Mouse (Mus musculus) adrenal gland, adult 2 months (tissue): ENCODE data around the gene Adam15. TPM values are rescaled to one million over a fixed set of nuclear protein-coding genes. Genes with fewer than 3 reads are reported as not detected.

Source experiments
- DNase-seq: peaks from one replicate; pipeline ENCODE4 v3.0.0; 2021
- polyA plus RNA-seq: library from polyadenylated mRNA; depleted of rRNA; stranded (reverse); fragments of >200 nt; gene quantifications from 2 replicates; pipeline ENCODE4 v1.2.3, GENCODE M21; 2012
- total RNA-seq, 2 experiments: library from RNA; stranded (reverse); gene quantifications; 2 replicates each; pipeline ENCODE4 v1.2.3; 2021

The Adam15 gene
- total and polyA plus RNA-seq, 3 experiments = 56.1 to 142 (median 87.5) TPM

DNA sequence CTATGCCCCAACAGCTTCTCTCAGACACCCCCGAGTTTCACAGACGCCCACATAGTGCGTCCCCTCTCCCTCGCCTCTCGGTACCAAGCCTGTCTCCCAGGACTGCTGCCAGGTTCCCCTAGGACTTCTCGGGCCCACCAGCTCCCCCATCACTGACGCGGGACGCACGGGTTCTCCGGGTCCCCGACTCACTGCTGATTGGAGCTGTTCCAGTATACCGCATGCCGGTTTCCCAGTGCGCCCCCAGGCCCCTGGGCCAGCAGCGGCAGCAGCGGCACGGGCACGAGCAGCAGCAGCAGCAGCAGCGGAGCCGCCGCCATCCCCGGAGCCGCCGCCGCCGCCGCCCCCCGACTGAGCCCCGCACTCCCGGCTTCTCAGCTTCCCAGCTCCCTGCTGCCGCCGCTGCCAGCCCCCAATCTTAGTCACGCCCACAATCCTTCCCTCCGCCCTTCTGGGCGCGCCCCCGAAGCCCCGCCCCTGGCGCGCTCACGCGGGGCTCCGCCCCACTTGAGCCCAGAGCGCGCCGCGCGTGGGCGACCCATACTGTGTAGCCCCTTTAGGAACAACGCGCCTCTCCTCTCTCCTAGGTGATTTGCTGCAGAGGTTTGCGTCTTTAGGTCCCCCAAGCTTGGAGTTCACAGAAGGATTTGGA lies 27.2 kb downstream of the Adam15 start, which contains the start of gene Efna3:
TSS of gene Efna3 (minus strand) at position 452 of the 652 bp plus-strand sequence.
- DNase-seq = peak; percentile 87

- DNase-seq = no peak
Observed at GRCm38 (mm10) chr3:89322131-89322500, 27.7 kb downstream of the Adam15 start.

DNA sequence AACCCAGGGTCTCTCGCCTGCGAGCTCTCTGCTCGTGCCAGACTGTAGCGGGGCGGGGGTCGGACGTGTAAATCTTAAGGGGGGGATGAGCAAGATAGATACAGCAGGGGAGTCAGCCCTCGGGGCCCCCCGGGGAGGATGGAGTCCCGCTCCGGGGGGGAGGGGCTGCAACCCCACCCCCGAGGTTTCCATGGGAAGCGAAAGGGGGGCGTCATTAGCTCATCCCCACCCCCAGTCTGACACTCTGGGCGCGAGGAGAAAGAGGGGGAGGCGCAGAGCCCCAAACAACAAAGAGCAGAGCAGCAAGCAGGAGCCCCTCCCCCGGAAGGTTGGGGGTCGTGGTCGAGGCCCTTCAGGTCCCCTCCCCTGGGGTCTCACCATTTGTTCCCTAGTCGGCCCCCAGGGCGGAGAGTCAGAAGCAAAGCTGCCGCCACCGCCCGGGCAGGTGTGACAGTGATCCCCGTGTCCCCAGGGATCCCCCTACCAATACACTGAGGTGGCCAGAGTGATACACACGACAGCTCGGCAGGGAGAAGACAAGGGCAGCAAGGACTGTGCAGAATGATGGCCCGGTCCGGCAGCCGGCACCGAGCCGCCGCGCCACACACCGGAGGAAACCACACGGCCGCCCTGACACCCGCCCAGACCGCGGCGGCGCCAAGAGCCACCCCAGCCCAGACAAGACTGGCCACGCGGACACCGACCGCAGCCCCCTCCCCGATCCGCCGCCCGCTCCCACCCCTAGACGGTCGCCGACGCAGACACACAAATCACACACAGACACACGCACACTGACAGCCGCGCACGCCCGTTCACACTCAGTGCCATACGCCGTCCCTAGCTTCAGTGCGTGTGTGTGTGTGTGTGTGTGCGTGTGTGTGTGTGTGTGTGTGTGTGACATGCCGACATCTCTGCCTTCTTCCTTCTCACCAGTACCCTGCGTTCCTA lies 28.3 kb downstream of the Adam15 start:
- DNase-seq = peak; percentile 38

DNA sequence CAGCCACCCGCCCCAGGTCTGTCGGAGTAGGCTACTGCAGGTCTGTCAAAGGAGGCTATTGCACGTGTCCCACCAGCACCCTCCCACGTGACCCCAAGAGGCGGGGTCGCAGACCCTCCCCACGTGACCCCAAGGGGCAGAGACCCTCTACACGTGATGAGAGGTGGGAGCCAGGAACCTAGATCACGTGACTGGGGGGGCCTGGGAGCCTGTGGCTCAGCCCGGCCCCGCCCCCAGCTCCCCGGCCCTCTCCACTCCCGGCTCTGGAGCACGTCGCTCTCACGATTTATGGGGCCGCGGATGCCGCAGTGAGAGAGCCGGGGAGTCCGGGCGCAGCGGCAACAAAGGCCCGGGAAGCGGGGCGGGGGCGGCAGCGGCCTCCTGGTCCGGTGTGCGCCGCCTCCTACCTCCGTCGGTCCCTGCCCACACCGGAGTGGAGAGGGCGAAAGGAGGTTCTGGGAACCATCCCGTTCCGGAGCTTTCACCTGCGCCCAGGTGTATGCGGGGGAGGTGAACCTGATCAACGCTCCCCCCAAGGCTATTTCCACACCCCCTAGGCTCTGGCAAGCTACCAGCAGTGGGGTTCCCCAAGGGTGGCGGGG lies 29.1 kb downstream of the Adam15 start:
- peak; percentile 62 for DNase-seq

DNA sequence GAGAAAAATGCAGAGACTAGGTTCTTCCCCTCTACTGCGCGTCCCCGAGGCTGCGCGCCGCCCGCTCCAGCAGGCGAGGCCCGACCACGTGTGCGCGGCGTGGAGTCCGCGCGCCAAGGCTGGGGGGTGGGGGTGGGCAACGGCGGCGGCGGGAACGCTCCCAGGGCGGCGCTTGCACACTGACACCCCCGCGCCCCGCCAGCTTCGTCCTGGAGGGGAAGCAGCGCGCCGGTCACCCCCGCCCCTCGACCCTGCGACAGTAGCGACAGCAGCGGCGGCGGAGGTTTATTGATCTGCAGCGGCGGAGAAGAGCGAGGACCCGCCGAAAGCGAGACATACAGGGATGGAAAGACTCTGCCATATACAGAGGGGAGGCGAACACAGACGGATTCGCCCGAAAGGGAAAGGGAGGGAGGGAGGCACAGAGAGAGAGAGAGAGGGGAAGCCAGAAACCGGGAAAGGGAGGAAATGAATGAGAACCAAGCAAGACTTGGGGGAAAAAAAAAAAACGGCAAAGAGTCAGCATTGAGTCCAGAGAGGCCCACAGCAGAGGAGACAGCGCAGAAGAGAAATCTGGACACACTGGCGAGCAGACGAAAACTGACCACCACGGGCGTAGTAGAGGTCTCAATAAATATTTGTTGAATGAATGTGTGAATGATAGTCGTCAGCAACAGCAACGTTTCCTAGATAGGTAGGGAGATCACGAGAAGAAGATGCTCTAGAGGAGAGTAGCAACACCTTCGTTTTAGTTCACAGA lies 30.0 kb downstream of the Adam15 start:
- DNase-seq = no peak

- no peak for DNase-seq
Observed at GRCm38 (mm10) chr3:89318971-89319590, 30.7 kb downstream of the Adam15 start.

DNA sequence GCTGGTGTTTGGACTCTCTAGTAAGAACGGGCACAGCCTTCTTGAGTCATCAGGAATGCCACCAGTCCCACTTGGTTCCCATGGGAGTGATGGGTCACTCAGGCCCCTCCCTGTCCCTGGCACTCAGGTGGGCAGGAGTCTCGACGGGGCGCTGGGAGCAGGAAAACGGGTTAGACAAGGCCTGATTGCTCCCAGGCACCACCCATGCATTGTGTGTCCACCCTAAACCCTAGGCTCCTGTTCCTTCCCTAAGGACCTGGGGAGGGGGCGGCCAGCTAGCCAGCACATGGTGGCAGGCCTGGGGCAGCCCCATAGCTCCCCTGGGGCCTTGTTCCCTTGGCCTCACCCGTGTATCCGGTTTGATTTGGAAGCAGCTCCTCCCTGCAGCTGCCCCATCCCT lies 31.5 kb downstream of the Adam15 start:
- DNase-seq = no peak

DNA sequence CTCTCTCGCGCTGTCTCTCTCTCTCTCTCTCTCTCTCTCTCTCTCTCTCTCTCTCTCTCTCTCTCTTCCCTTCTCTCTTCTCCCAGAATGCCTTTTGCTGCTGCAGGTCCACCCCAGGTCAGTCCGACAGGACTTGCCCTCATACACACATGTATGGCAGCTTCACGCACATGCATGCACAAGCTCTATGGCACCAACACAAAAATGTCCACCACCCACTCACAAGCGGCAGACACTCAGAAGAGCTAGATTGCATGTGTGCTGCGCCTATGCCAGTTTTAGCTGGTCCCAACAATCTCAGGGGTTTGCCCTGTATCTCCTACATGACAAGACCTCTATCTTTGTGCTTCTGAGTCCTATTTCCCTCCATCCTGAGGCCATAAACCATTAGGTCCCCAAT lies 32.5 kb downstream of the Adam15 start:
- no peak for DNase-seq

DNA sequence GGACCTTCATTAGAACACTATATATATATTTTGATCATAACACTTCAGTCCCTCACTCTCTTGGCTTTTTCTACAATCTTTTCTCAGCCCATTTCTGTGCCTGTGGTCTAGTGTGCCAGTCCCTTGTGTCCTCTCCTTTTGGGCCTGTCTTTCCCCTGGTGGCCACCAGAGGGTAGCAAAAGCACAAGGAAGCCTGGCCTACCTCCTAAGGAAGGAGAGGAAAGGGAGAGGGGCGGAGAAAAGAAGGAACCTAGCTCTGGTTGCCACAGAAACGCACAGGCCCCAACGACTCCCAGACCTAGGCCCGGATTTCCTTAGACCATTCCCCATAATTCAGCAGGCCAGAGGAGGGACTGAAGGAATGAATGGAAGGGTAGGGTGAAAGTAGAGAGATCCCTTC lies 33.0 kb downstream of the Adam15 start:
- DNase-seq = peak; percentile 90

DNA sequence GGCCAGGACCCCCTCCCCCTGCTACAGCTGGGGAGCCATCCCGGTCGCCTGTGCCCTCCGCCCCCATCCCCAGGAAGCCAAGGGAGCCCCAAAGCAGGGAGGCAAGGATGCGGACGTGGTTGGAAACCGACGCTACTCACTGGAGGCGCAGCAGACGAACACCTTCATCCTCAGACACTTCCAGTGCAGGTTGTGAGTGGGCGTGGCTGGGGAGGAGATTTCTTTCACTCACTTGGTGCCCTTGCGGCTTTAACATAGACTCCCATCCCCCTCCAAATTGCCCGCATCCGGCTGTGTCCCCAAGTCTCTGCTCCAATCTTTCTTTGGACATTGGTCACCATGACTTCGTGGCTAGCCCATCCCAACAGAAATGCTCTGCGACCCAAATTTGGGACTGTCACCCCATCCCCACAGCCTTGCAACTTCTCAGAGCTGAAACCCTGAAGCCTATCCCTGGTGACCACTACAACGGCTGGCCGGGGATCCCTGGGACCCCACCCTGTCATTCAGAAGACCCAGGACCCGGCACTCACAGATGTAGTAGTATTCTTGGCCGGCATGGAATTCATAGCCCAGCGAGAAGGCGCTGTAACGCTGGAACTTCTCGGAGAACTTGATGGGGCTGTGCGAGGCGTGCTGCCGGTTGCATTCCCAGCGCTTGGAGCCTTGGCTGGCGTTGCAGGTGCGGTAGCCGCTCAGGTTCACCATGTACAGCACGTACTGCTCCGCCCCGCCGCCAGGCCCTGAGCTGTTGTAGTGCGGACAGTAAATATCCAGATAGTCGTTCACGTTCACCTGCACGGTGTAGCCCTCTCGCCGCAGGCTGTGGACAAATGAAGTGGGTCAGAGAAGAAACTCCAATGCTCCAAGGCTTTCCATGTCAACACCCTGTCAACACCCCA lies 33.6 kb downstream of the Adam15 start:
- DNase-seq = no peak

- peak; percentile 67 for DNase-seq
Observed at GRCm38 (mm10) chr3:89315195-89315929, 34.4 kb downstream of the Adam15 start.

DNA sequence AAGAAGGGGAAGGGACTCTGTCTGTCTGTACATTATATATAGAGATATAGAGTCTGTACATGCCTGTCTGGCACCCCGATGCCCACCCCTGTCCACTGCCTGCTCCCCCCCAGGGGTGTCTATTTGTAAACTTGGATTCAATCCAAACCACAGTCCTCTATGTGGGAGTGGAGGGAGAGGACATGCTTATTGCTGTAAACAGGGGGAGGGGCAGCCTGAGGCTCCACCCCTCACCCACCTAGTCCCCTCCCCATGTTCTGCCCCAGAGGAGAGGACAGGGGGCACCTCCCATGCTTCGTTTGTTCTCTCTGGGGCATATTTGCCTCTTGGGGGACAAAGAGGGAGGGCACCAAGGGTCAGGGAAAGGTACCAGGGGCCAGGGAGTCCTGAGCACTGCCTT lies 35.0 kb downstream of the Adam15 start:
- no peak for DNase-seq

- DNase-seq = no peak
Observed at GRCm38 (mm10) chr3:89314340-89314739, 35.5 kb downstream of the Adam15 start.

DNA sequence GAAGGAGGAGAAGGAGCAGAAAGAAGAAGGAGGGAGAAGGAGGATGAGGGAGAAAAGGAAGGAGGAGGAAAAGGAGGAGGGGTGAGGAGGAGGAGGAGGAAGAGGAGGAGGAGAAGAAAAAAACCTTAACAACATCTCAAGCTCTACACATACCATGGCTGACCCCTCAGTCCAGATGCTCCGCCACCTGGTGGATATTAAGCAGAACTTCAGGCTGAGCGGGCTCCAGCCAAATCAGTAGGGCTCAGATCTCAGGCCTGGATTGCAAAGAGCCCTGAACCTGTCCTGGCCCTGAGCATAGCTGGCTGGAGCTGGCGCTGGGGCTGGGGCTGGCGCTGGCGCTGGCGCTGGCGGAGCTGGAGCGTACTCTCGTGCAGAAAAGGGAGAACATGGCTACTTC lies 41.7 kb downstream of the Adam15 start:
- DNase-seq = peak; percentile 75

DNA sequence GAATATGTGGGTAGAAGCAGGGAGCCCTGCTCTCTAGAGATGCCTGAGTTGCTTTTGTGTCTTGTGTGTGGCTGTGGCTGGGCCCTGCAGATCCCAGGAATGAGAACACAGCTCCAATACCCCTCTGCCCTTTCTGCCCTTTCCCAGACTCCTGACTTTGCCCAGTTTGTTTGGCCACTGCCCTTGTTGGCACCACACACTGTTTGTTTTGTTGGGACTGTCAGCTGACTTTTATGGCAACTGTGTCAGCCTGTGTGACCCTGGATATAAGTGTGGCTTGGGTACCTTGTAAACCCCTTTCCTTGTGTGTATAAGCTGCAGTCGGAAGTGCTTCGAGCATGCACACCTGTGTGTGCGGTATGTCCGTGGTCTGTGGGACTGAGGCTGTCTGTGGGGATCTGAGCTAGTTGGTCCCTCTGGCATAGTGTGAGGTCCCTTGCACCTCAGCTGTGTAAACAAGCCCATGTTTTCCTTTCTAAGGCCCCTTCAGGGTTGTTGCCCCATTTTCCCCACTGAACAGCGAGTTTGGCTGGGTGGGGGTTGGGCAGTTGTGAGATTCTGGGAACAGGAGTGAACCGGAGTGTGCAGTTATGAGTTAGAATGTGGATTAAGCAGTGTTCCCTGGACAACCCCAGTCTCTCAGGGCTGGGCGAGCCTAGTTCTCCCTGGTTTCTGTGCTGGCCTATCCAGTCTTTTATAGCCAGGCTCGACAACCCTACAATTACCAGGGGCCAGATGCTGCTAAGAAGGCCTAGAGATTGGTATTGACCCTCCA lies 44.1 kb downstream of the Adam15 start:
- peak; percentile 34 for DNase-seq

DNA sequence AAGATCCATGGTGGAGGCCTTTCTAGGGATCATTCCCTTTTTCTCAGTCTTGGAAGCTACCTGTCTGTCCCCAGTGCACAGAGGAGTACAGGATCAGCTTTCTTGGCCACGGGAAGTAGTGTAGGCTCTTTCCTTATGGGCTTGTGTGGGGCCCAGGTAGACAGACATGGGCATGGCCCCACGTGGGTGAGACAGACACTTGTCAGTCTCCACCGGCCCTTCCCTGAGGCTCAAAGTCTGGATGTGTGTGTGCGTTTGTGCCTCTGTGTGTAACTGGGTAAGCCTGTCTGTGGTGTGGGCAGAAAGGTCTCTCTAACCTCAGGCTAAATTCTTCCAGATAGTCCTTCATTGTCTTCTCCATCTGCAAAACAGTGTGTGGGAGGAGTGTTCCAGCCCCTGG lies 44.7 kb downstream of the Adam15 start:
- no peak for DNase-seq

DNA sequence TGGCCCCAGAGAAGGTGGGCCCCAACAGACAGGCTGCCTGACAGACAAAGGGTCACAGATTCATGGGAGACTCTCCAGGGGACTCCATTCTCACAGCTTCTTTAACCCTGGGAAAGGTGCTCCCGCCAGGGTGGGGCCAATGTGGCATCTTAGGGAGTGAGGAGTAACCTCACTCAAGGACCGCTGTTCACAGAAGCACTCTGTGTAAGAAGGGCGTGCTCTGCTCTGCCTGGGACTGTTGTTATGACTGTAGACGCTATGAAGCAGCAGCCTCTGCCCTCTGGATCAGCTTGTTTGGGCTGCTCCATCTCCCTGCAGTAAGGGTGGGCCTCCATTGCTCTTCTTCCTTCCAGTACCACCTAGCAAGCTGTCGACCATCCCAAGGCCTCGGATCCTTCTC lies 45.4 kb downstream of the Adam15 start:
- no peak for DNase-seq

GRCm38 (mm10) chr3:89300514-89300913 lies 49.3 kb downstream of the Adam15 start:
- DNase-seq = no peak

DNA sequence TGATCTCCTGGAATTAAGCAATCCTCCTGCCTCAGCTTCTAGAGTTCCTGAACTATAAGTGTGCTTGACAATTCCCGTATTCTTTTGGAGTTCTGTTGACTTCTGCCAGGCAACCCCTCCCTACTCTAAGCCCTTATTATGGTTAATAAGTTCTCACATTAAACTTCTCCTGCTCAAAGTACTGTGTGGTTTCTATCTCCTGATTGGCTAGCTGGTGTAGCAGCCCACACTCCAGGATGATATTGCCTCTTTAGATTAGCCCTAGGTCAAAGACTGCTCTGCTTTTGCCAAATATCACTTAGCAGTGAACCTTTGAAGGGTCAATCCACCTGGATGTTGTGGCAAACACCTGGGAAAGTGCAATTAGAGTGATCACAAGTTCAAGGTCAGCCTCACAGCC lies 49.7 kb downstream of the Adam15 start:
- no peak for DNase-seq
